ENCODE assay signal across 14 mouse cellular contexts in genomic region chr9:60224039-60224695, GRCm38 (mm10).
DNase-seq lines count a peak whose midpoint lies in the region; ATAC-seq and TF ChIP-seq lines count a peak whose summit lies in the region.
"Had no signal": no experiment of that assay in that cellular context is flagged by ENCODE, and none has a peak within 500 bp of the region (broad histone marks: within the 10 kb centered on the region; RNA-seq: fewer than 3 reads in every experiment).

No protein-coding gene starts in this region.

- peak overlapping the region; percentile 67 for H3K27ac ChIP-seq in forebrain, embryonic 10.5 days
- H3K27ac ChIP-seq in midbrain, embryonic 12.5 days (replicated peaks), result peak overlapping the region; percentile 83
- H3K27ac ChIP-seq in left cerebral cortex, adult 2 months, result no peak overlapping the region
- H3K27ac ChIP-seq: gastrocnemius, adult 2 months; hindbrain, embryonic 15.5 days; limb, embryonic 15.5 days had no signal

- WGBS in forebrain, embryonic 10.5 days, result 12% methylated on average over 6 of the region's 6 CpGs
- 12% methylated on average over 6 of the region's 6 CpGs for WGBS in midbrain, embryonic 12.5 days

- ATAC-seq in midbrain, embryonic 12.5 days (ENCODE audit: low FRiP score, low read depth), result peak; percentile 84

- H3K9me3 ChIP-seq in forebrain, embryonic 10.5 days, result no peaks in the 10 kb centered on the region
- H3K9me3 ChIP-seq in midbrain, embryonic 12.5 days, result no peaks in the 10 kb centered on the region
- H3K9me3 ChIP-seq: hindbrain, embryonic 15.5 days; limb, embryonic 15.5 days had no signal

- H3K4me3 ChIP-seq in forebrain, embryonic 10.5 days, result no peak overlapping the region
- no peak overlapping the region for H3K4me3 ChIP-seq in midbrain, embryonic 12.5 days
- H3K4me3 ChIP-seq in left cerebral cortex, adult 2 months, result no peak overlapping the region
- H3K4me3 ChIP-seq: gastrocnemius, adult 2 months; hindbrain, embryonic 15.5 days; limb, embryonic 15.5 days had no signal

- no peak overlapping the region for H3K4me2 ChIP-seq in midbrain, embryonic 12.5 days (replicated peaks)
- H3K4me2 ChIP-seq: hindbrain, embryonic 15.5 days; limb, embryonic 15.5 days had no signal

- peaks cover 74% of the 10 kb centered on the region for H3K27me3 ChIP-seq in forebrain, embryonic 10.5 days (ENCODE audit: poor library complexity, severe bottlenecking)
- no peaks in the 10 kb centered on the region for H3K27me3 ChIP-seq in midbrain, embryonic 12.5 days
- H3K27me3 ChIP-seq: CH12.LX; hindbrain, embryonic 15.5 days; limb, embryonic 15.5 days had no signal

- no peak overlapping the region for H3K9ac ChIP-seq in midbrain, embryonic 12.5 days (replicated peaks)
- H3K9ac ChIP-seq: hindbrain, embryonic 15.5 days; limb, embryonic 15.5 days had no signal

- intact Hi-C loops in left cerebral cortex, adult 2 months (cut with DNase I), result no loop called here

- H3K4me1 ChIP-seq in forebrain, embryonic 10.5 days, result peaks cover 46% of the 10 kb centered on the region
- H3K4me1 ChIP-seq in midbrain, embryonic 12.5 days, result peaks cover 19% of the 10 kb centered on the region

- no peaks in the 10 kb centered on the region for H3K36me3 ChIP-seq in forebrain, embryonic 10.5 days (replicated peaks)
- no peaks in the 10 kb centered on the region for H3K36me3 ChIP-seq in midbrain, embryonic 12.5 days
- H3K36me3 ChIP-seq: hindbrain, embryonic 15.5 days; limb, embryonic 15.5 days had no signal

- DNase-seq in right cerebral cortex, postnatal 10 days (ENCODE audit: low spot score in 2 of 2), result peak; percentile 34 to 59
- DNase-seq in right cerebral cortex, postnatal 14 days, result no peak
- peak; percentile 73 for DNase-seq in forebrain, embryonic 10.5 days (ENCODE audit: extremely low spot score, low spot score)
- DNase-seq in adrenal gland, postnatal 14 days, result no peak
- no peak for DNase-seq in left cerebral cortex, adult 2 months (ENCODE audit: extremely low spot score in 1 of 2, low spot score in 2 of 2)
- no peak for DNase-seq in urinary bladder, postnatal 25 days (ENCODE audit: low spot score)
- DNase-seq: cerebellum, adult 9-10 months; gastrocnemius, adult 2 months; kidney, adult 9 months; thymus, postnatal 25 days had no signal

- TF ChIP-seq CTCF in left cerebral cortex, adult 2 months (IDR thresholded peaks at IDR 0.05), result no peak

Comparison
In these comparisons a context has a peak if more than half of its experiments do, and no peak if none do; other contexts are left out.
1. DNase-seq: peak in right cerebral cortex, postnatal 10 days (2 of 2) and forebrain, embryonic 10.5 days (single experiment); none in right cerebral cortex, postnatal 14 days (single experiment), adrenal gland, postnatal 14 days (single experiment), left cerebral cortex, adult 2 months (0 of 2) and urinary bladder, postnatal 25 days (single experiment).